Mouse (Mus musculus) MEL (cell line): ENCODE results near the gene Plcg1. TPM values are rescaled to one million over a fixed set of nuclear protein-coding genes. Genes with fewer than 3 reads are reported as not detected.

Source experiments
- DNase-seq: peaks from one replicate; pipeline ENCODE4 v3.0.0; 2011; ENCODE audit warnings: low read depth, low spot score
- H3K27ac ChIP-seq: 2 replicates; pipeline ENCODE4 v1.5.1; 2012; ENCODE audit warnings: low read depth, mild to moderate bottlenecking, control low read depth, low read length, moderate library complexity; ENCODE audit not compliant: control insufficient read depth
- H3K27me3 ChIP-seq, 2 experiments: fragments of 150-350 bp in 1 of 2; sonication (generic) in 1 of 2; 2 replicates each; pipeline ENCODE4 v1.6.1; 2012; ENCODE audit warnings: low read length in 2 of 2, mild to moderate bottlenecking in 2 of 2, improper control_type of control experiment in 1 of 2, moderate library complexity in 1 of 2; ENCODE audit not compliant: insufficient read depth in 2 of 2, control insufficient read depth in 1 of 2
- H3K36me3 ChIP-seq, 2 experiments: 2 replicates each; pipeline ENCODE4 v1.6.1; 2012 to 2014; ENCODE audit warnings: low read length in 2 of 2, improper control_type of control experiment in 1 of 2, inconsistent platforms in 1 of 2, mild to moderate bottlenecking in 1 of 2; ENCODE audit not compliant: insufficient read depth in 2 of 2, control insufficient read depth in 1 of 2
- H3K4me1 ChIP-seq, 2 experiments: fragments of 150-350 bp in 1 of 2; sonication (generic) in 1 of 2; 2 replicates each; pipeline ENCODE4 v1.6.1; 2012; ENCODE audit warnings: low read length in 2 of 2, improper control_type of control experiment in 1 of 2, mild to moderate bottlenecking in 1 of 2; ENCODE audit not compliant: insufficient read depth in 2 of 2, control insufficient read depth in 1 of 2
- H3K4me3 ChIP-seq, 2 experiments: fragments of 150-350 bp in 1 of 2; sonication (generic) in 1 of 2; 2 replicates each; pipeline ENCODE4 v1.5.1; 2012; ENCODE audit warnings: low read depth in 2 of 2, low read length in 2 of 2, mild to moderate bottlenecking in 2 of 2, moderate library complexity in 2 of 2, control low read depth in 1 of 2, improper control_type of control experiment in 1 of 2; ENCODE audit not compliant: control insufficient read depth in 1 of 2, insufficient read depth in 1 of 2
- H3K79me2 ChIP-seq: 2 replicates; pipeline ENCODE4 v1.6.1; 2012; ENCODE audit warnings: mild to moderate bottlenecking, low read length, moderate library complexity; ENCODE audit not compliant: control insufficient read depth, poor library complexity, insufficient read depth
- H3K9ac ChIP-seq: 2 replicates; pipeline ENCODE4 v1.6.1; 2012; ENCODE audit warnings: low read depth, mild to moderate bottlenecking, control low read depth, low read length, moderate library complexity; ENCODE audit not compliant: control insufficient read depth, poor library complexity, severe bottlenecking
- H3K9me3 ChIP-seq: fragments of 150-350 bp; sonication (generic); replicated peaks from 2 replicates; pipeline ENCODE4 v1.6.1; 2012; ENCODE audit warnings: mild to moderate bottlenecking, low read length, improper control_type of control experiment, moderate library complexity; ENCODE audit not compliant: insufficient read depth
- BHLHE40 ChIP-seq: IDR thresholded peaks from 2 replicates; pipeline ENCODE4 v1.6.1; 2012; ENCODE audit warnings: low read depth, mild to moderate bottlenecking, inconsistent platforms, low read length, improper control_type of control experiment, borderline replicate concordance
- CHD1 ChIP-seq: IDR thresholded peaks from 2 replicates; pipeline ENCODE4 v1.6.1; 2012; ENCODE audit warnings: low read depth, mild to moderate bottlenecking, inconsistent platforms, low read length, improper control_type of control experiment
- E2F4 ChIP-seq: IDR thresholded peaks from 2 replicates; pipeline ENCODE4 v1.6.1; 2011; ENCODE audit warnings: low read depth, low read length, improper control_type of control experiment, borderline replicate concordance
- ELF1 ChIP-seq: IDR thresholded peaks from 2 replicates; pipeline ENCODE4 v1.6.1; 2014; ENCODE audit warnings: low read depth, mild to moderate bottlenecking, inconsistent platforms, low read length, improper control_type of control experiment, moderate library complexity
- ETS1 ChIP-seq: IDR thresholded peaks from 2 replicates; pipeline ENCODE4 v1.6.1; 2012; ENCODE audit warnings: low read depth, mild to moderate bottlenecking, inconsistent platforms, low read length, improper control_type of control experiment, moderate library complexity
- JUND ChIP-seq: IDR thresholded peaks from 2 replicates; pipeline ENCODE4 v1.6.1; 2011; ENCODE audit warnings: low read depth, mild to moderate bottlenecking, improper control_type of control experiment, low read length
- KAT2A ChIP-seq: conservative IDR thresholded peaks from 2 replicates; pipeline ENCODE4 v1.6.1; 2012; ENCODE audit warnings: low read depth, low read length, improper control_type of control experiment, inconsistent platforms
- MAFK ChIP-seq: IDR thresholded peaks from 2 replicates; pipeline ENCODE4 v1.6.1; 2011; ENCODE audit warnings: low read depth, mild to moderate bottlenecking, low read length, improper control_type of control experiment, borderline replicate concordance
- MAX ChIP-seq: IDR thresholded peaks from 2 replicates; pipeline ENCODE4 v1.6.1; 2011; ENCODE audit warnings: low read length, improper control_type of control experiment
- MAZ ChIP-seq: IDR thresholded peaks from 2 replicates; pipeline ENCODE4 v1.6.1; 2012; ENCODE audit warnings: low read depth, mild to moderate bottlenecking, inconsistent platforms, low read length, improper control_type of control experiment
- MEF2A ChIP-seq: IDR thresholded peaks from 2 replicates; pipeline ENCODE4 v1.6.1; 2014; ENCODE audit warnings: low read depth, mild to moderate bottlenecking, inconsistent platforms, low read length, improper control_type of control experiment; ENCODE audit not compliant: poor library complexity, insufficient replicate concordance, severe bottlenecking; ENCODE audit errors: extremely low read depth
- MXI1 ChIP-seq: IDR thresholded peaks from 2 replicates; pipeline ENCODE4 v1.6.1; 2011; ENCODE audit warnings: mild to moderate bottlenecking, low read depth, low read length, improper control_type of control experiment
- MYC ChIP-seq: IDR thresholded peaks from 2 replicates; pipeline ENCODE4 v1.6.1; 2011; ENCODE audit warnings: low read depth, mild to moderate bottlenecking, low read length, improper control_type of control experiment, moderate library complexity
- POLR2A ChIP-seq, 2 experiments: IDR thresholded peaks; 2 replicates each; pipeline ENCODE4 v1.6.1; 2011 to 2012; ENCODE audit warnings: low read length in 2 of 2, mild to moderate bottlenecking in 2 of 2, control low read depth in 1 of 2, improper control_type of control experiment in 1 of 2, low read depth in 1 of 2, moderate library complexity in 1 of 2; ENCODE audit not compliant: control insufficient read depth in 1 of 2, insufficient read depth in 1 of 2, poor library complexity in 1 of 2
- RCOR1 ChIP-seq: IDR thresholded peaks from 2 replicates; pipeline ENCODE4 v1.6.1; 2012; ENCODE audit warnings: low read depth, mild to moderate bottlenecking, inconsistent platforms, low read length, improper control_type of control experiment
- SIN3A ChIP-seq: IDR thresholded peaks from 2 replicates; pipeline ENCODE4 v1.6.1; 2012; ENCODE audit warnings: low read length, improper control_type of control experiment, inconsistent platforms
- TBP ChIP-seq: IDR thresholded peaks from 2 replicates; pipeline ENCODE4 v1.8.0; 2011; ENCODE audit warnings: low read depth, low read length, improper control_type of control experiment
- ZC3H11A ChIP-seq: IDR thresholded peaks from 2 replicates; pipeline ENCODE4 v1.6.1; 2012; ENCODE audit warnings: low read depth, mild to moderate bottlenecking, inconsistent platforms, low read length, improper control_type of control experiment
- ZKSCAN1 ChIP-seq: IDR thresholded peaks from 2 replicates; pipeline ENCODE4 v1.6.1; 2012; ENCODE audit warnings: low read depth, mild to moderate bottlenecking, inconsistent platforms, low read length, improper control_type of control experiment, moderate library complexity
- ZNF384 ChIP-seq: IDR thresholded peaks from 2 replicates; pipeline ENCODE4 v1.6.1; 2012; ENCODE audit warnings: low read depth, mild to moderate bottlenecking, inconsistent platforms, low read length, improper control_type of control experiment
- polyA plus RNA-seq, 2 experiments: library from polyadenylated mRNA; stranded (reverse) in 1 of 2; unstranded in 1 of 2; fragments of >175 nt in 1 of 2; fragments of >200 nt in 1 of 2; gene quantifications; 2 replicates each; pipeline versions ENCODE4 v1.2.1 to v1.2.4; 2012; ENCODE audit warnings: low replicate concordance in 2 of 2, low read depth in 1 of 2; ENCODE audit not compliant: insufficient read length in 2 of 2, insufficient read depth in 1 of 2, missing spikeins in 1 of 2
- total RNA-seq: library from RNA; depleted of rRNA; stranded (reverse); fragments of 300-350 nt; gene quantifications from 2 replicates; pipeline ENCODE4 v1.2.3, GENCODE M21; 2012

Plcg1 gene
- total and polyA plus RNA-seq, 3 experiments: 15.4 to 27.5 TPM; not detected in 1

DNA sequence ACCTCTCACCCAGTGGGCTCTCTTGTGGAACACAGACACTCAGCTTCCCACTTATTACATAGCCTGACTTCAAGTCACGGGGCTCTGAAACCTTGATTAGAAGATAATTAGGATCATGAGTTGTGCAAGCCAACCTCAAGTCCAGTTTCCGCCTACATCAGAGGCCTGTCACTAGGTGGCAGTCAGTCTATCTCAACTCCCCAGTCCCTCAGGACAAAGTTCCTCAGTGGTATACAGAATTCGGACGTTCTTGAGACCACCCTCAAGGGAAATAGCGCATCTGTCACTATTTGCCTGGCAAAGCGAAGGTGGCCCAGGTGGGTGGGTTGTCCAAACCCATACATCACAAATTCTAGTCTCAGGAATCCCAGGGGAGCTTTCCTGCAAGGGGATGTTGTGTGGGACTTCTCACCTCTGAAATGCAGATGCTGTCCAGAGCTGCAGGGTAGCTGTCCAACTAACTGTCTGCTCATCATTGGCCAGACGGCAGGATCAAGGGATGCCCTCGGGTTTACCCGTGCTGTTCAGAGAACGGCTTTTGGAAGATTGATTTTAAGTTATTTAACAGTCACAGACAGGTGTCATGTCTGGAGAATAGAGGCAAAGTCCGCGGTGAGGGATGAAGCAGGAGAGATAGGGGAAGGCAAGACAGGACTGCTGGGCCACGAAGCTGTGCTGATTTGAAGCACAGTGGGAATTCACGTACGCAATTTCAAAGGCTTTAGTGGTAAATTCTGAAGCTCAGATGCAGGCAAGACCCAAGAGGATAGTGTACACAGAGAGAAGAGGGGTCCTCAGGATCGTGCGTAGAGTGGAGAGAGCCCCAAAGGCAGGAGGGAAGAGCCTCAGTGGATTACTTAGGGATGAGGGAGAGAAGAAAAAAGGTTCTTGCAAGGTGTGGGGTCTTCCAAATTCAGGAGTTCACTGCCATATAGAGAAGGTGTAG, 976 bp upstream of the Plcg1 start (continued):
- no peak for TF ChIP-seq CHD1
- no peak for TF ChIP-seq KAT2A
- TF ChIP-seq RCOR1: no peak
- TF ChIP-seq MAX: no peak
- no peak for TF ChIP-seq ETS1
- no peak for TF ChIP-seq E2F4
- TF ChIP-seq MYC: no peak
- no peak for TF ChIP-seq ZKSCAN1
- peak; percentile 59; the same call in 1 of the 2 replicates for TF ChIP-seq MXI1
- no peak for TF ChIP-seq TBP
- peak; percentile 46 for TF ChIP-seq ZC3H11A

DNA sequence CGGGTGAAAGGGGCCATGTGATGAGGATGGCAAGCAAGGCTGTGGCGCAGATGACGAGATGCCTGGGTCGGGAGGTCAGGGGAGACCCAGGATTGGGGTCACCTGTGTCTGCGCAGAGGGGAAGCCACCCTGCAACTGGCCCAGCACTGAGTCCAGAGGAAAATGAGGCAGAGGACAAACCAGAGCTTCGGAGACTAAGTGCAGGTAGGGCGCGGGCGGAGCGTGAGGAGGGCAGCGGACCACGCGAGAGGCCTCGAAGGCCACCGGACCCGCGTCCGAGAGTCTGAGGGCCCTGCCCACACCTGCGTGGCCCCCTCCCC, 343 bp upstream of the Plcg1 start:
- TF ChIP-seq ZNF384 (no peak), CHD1 (no peak), SIN3A (no peak), MAFK (no peak), ETS1 (no peak), POLR2A (IDR thresholded peaks at IDR 0.05; ENCODE audit: control insufficient read depth in 1 of 2, insufficient read depth in 1 of 2, low read depth in 1 of 2, low read length in 2 of 2, poor library complexity in 1 of 2) (no peak), RCOR1 (no peak), ZKSCAN1 (no peak), ZC3H11A (no peak), MAX (no peak), MAZ (no peak), E2F4 (no peak), MYC (no peak), JUND (no peak), KAT2A (no peak), ELF1 (no peak), MEF2A (no peak), BHLHE40 (no peak)
- H3K9ac ChIP-seq: peak overlapping the region; percentile 67
- no peak for DNase-seq
- H3K36me3 ChIP-seq: peaks cover 0 to 7% of the 10 kb centered on the region in 2 experiments; a peak in 1 of 4 replicates
- H3K4me1 ChIP-seq: peaks cover 0 to 16% of the 10 kb centered on the region in 2 experiments; a peak in 3 of 4 replicates
- H3K4me3 ChIP-seq: peak overlapping the region; percentile 73 to 94
- no peak overlapping the region for H3K27ac ChIP-seq
- H3K9me3 ChIP-seq: no peaks in the 10 kb centered on the region
- no peaks in the 10 kb centered on the region for H3K27me3 ChIP-seq
- H3K79me2 ChIP-seq: peaks cover 16% of the 10 kb centered on the region
